Mouse (Mus musculus) testis, adult 2 months (tissue): Measurements from ENCODE around the gene Sypl.

ENCODE experiments used
- CTCF ChIP-seq: fragments of 200-500 bp; IDR thresholded peaks from 2 replicates; pipeline ENCODE4 v1.5.1; 2012; ENCODE audit warnings: low read depth, mild to moderate bottlenecking, inconsistent platforms, low read length, moderate library complexity; ENCODE audit not compliant: control insufficient read depth, insufficient read depth, insufficient replicate concordance
- POLR2A ChIP-seq: fragments of 200-500 bp; IDR thresholded peaks from 2 replicates; pipeline ENCODE4 v1.6.1; 2012; ENCODE audit warnings: low read depth, mild to moderate bottlenecking, inconsistent platforms, low read length, moderate library complexity; ENCODE audit not compliant: control insufficient read depth

- no peak for TF ChIP-seq CTCF
- TF ChIP-seq POLR2A, result no peak
Measured at GRCm38 (mm10) chr12:32924245-32924644, 29.4 kb upstream of the Sypl start.
